Mouse (Mus musculus) skeletal muscle tissue, adult 2 months (tissue): ENCODE data around the gene Anapc1.
"Not testable (repeated sequence)": the region's sequence is repeated elsewhere in the genome, so short reads cannot be mapped to it uniquely, and the experiment has no call there.

Source experiments
- DNase-seq: peaks from one replicate; pipeline ENCODE4 v3.0.0-alpha.2; 2012; ENCODE audit warnings: low read depth, low spot score

Anapc1 gene

GRCm38 (mm10) chr2:128697047-128697446 lies 9.9 kb upstream of the Anapc1 start:
- DNase-seq, result no peak

GRCm38 (mm10) chr2:128696426-128696825 lies 9.2 kb upstream of the Anapc1 start:
- no peak for DNase-seq

GRCm38 (mm10) chr2:128694548-128694947 lies 7.4 kb upstream of the Anapc1 start:
- no peak for DNase-seq

- DNase-seq, result not testable (repeated sequence)
Observed at GRCm38 (mm10) chr2:128693828-128694227, 6.6 kb upstream of the Anapc1 start.

GRCm38 (mm10) chr2:128693236-128693635 lies 6.0 kb upstream of the Anapc1 start:
- DNase-seq, result no peak

- DNase-seq, result no peak
Observed at GRCm38 (mm10) chr2:128692771-128693170, 5.6 kb upstream of the Anapc1 start.

GRCm38 (mm10) chr2:128692336-128692735 lies 5.1 kb upstream of the Anapc1 start:
- no peak for DNase-seq

GRCm38 (mm10) chr2:128687558-128688120 lies 448 bp upstream of the Anapc1 start:
- no peak for DNase-seq

- DNase-seq, result no peak
Observed at GRCm38 (mm10) chr2:128680661-128681060, 6.5 kb downstream of the Anapc1 start.

GRCm38 (mm10) chr2:128620578-128620977 lies 66.6 kb downstream of the Anapc1 start:
- DNase-seq, result no peak

- DNase-seq, result no peak
Observed at GRCm38 (mm10) chr2:128615366-128615765, 71.8 kb downstream of the Anapc1 start.

- DNase-seq, result no peak
Observed at GRCm38 (mm10) chr2:128613365-128613764, 73.8 kb downstream of the Anapc1 start.

GRCm38 (mm10) chr2:128612275-128612674 lies 74.9 kb downstream of the Anapc1 start:
- DNase-seq, result no peak

GRCm38 (mm10) chr2:128611178-128611577 lies 76.0 kb downstream of the Anapc1 start:
- no peak for DNase-seq

GRCm38 (mm10) chr2:128609286-128609685 lies 77.9 kb downstream of the Anapc1 start:
- DNase-seq, result no peak

- no peak for DNase-seq
Observed at GRCm38 (mm10) chr2:128601534-128601933, 85.7 kb downstream of the Anapc1 start.

GRCm38 (mm10) chr2:128592301-128592700 lies 94.9 kb downstream of the Anapc1 start:
- DNase-seq, result no peak

- no peak for DNase-seq
Observed at GRCm38 (mm10) chr2:128590909-128591308, 96.3 kb downstream of the Anapc1 start, which contains the start of gene Spdye4c. Gene Spdye4c, plus strand, starts transcription at chr2:128591209.

- no peak for DNase-seq
Observed at GRCm38 (mm10) chr2:128582881-128583280, 104.3 kb downstream of the Anapc1 start.

- DNase-seq, result peak; percentile 66
Observed at GRCm38 (mm10) chr2:128572726-128573624, 114.2 kb downstream of the Anapc1 start.

- no peak for DNase-seq
Observed at GRCm38 (mm10) chr2:128571001-128571400, 116.2 kb downstream of the Anapc1 start.

GRCm38 (mm10) chr2:128568490-128568889 lies 118.7 kb downstream of the Anapc1 start:
- DNase-seq, result no peak

GRCm38 (mm10) chr2:128568018-128568417 lies 119.2 kb downstream of the Anapc1 start:
- no peak for DNase-seq
